Mouse (Mus musculus): Measurements from ENCODE around the gene Ndufa10.

Ndufa10 gene

GRCm38 (mm10) chr1:92430991-92431390 lies 42.7 kb downstream of the Ndufa10 start:
- no peak for DNase-seq

DNA sequence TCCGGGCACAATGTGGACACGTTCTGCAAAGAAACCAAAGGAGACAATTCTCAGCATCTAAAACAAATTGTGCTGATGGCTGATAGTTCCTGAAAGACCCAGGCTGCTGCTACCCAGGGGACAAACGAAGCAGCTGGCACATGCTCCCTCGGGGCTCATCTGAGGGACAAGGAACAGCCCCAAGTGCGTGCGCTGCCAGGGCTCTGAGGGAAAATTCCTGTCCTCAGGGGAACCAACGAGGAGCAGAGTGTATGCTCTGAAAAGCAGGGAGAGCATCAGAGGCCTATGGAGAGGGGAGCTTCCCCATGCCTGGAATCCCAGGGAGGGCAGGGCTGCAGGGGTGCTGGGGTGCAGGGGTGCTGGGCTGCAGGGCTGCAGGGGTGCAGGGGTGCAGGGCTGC lies 48.9 kb downstream of the Ndufa10 start:
- no peak for DNase-seq

DNA sequence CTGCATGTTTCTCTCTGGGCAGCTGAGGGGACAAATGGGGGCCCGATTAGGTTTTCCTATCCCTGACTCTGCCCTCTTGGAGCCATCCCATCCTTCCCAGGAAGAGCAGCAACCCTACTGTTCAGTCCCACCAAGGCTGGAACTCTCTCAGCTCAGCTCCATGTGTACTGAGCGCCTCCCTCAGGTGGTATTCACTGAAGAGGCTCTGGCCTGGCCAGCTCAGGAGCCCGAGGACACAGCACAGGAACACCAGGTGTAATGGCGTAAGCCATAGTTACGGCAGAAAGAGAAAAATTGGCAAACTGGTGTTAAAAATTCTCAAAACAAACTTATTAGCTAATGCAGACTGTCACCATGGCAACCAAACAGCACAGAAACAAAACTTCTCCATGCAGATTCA lies 68.5 kb downstream of the Ndufa10 start:
- DNase-seq, result no peak

- DNase-seq, result no peak
Measured at GRCm38 (mm10) chr1:92400556-92400955, 73.1 kb downstream of the Ndufa10 start.

GRCm38 (mm10) chr1:92398601-92399000 lies 75.1 kb downstream of the Ndufa10 start:
- no peak for DNase-seq

DNA sequence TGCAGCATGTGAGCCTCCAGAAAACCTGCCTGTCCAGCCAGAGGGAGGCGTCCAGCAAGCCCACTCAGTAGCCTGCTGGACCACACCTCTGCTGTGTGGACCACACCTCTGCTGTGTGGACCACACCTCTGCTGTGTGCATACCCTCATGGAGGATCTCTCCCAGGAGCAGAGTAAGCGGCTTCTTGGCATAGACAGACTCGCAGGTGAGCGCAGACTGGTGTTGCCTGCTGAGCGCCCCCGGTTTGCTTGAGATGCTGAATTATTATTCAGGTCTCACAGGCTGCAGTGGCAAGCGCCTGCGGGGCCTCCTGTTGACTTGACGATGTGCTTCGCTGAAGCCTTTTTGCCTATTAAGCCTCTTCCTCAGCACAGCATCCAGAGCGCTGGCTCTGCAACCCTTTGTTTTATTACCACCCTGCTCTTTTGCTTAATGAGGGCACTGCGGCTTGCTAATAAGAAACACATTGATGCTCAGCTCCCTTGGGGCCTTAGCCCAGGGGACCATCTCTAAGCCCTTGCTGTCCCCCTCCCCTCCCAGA lies 76.1 kb downstream of the Ndufa10 start:
- no peak for DNase-seq

DNA sequence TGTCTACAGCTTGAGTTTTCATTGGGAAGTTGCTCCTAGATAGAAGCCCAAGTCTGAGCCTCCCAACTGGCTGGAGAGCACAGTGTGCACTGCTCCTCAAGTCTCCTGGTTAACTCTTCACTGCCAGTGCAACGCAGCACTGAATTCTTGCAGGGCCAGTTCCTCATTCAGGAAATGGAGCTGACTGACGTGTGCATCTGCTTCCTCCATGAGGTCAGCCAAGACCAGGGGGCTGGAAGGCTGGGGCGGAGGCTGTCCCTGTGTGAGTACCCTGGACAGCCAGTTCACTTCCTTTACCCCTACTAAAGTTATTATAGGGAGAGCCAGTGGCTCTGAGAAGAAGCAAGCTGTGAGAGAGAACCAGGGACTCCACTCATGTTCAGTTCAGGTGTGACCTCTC lies 79.4 kb downstream of the Ndufa10 start:
- no peak for DNase-seq

- DNase-seq, result no peak
Measured at GRCm38 (mm10) chr1:92393166-92393565, 80.5 kb downstream of the Ndufa10 start.
